Mouse (Mus musculus) CH12.LX (cell line): ENCODE measurements around the gene Smarcc2.

ENCODE experiments used
- CTCF ChIP-seq, 2 experiments: IDR thresholded peaks in 1 of 2; conservative IDR thresholded peaks in 1 of 2; 2 replicates each; pipeline ENCODE4 v1.5.1; 2011 to 2012; ENCODE audit warnings: low read depth in 2 of 2, low read length in 2 of 2, improper control_type of control experiment in 1 of 2, inconsistent platforms in 1 of 2, mild to moderate bottlenecking in 1 of 2, moderate library complexity in 1 of 2
- EP300 ChIP-seq: IDR thresholded peaks from 2 replicates; pipeline ENCODE4 v1.6.1; 2011; ENCODE audit warnings: low read length, improper control_type of control experiment
- GABPA ChIP-seq: IDR thresholded peaks from 2 replicates; pipeline ENCODE4 v1.6.1; 2012; ENCODE audit warnings: low read depth, low read length, improper control_type of control experiment, inconsistent platforms; ENCODE audit not compliant: insufficient replicate concordance
- HCFC1 ChIP-seq: IDR thresholded peaks from 2 replicates; pipeline ENCODE4 v1.6.1; 2012; ENCODE audit warnings: low read depth, mild to moderate bottlenecking, inconsistent platforms, low read length, improper control_type of control experiment
- MAFK ChIP-seq: IDR thresholded peaks from 2 replicates; pipeline ENCODE4 v1.6.1; 2011; ENCODE audit warnings: low read length, improper control_type of control experiment; ENCODE audit not compliant: insufficient replicate concordance
- MEF2A ChIP-seq: IDR thresholded peaks from 2 replicates; pipeline ENCODE4 v1.6.1; 2014; ENCODE audit warnings: low read depth, mild to moderate bottlenecking, inconsistent platforms, low read length, improper control_type of control experiment, borderline replicate concordance
- NELFE ChIP-seq: IDR thresholded peaks from 2 replicates; pipeline ENCODE4 v1.6.1; 2011; ENCODE audit warnings: low read depth, low read length, improper control_type of control experiment
- POLR2A ChIP-seq: IDR thresholded peaks from 2 replicates; pipeline ENCODE4 v1.6.1; 2011; ENCODE audit warnings: low read depth, mild to moderate bottlenecking, improper control_type of control experiment, low read length
- RAD21 ChIP-seq: IDR thresholded peaks from 2 replicates; pipeline ENCODE4 v1.6.1; 2011; ENCODE audit warnings: low read depth, mild to moderate bottlenecking, low read length, improper control_type of control experiment, moderate library complexity
- SIN3A ChIP-seq: IDR thresholded peaks from 2 replicates; pipeline ENCODE4 v1.6.1; 2012; ENCODE audit warnings: low read length, improper control_type of control experiment, inconsistent platforms
- SMC3 ChIP-seq: IDR thresholded peaks from 2 replicates; pipeline ENCODE4 v1.6.1; 2011; ENCODE audit warnings: low read depth, low read length, improper control_type of control experiment
- UBTF ChIP-seq: IDR thresholded peaks from 2 replicates; pipeline ENCODE4 v1.6.1; 2012; ENCODE audit warnings: low read depth, mild to moderate bottlenecking, inconsistent platforms, low read length, improper control_type of control experiment, moderate library complexity

DNA sequence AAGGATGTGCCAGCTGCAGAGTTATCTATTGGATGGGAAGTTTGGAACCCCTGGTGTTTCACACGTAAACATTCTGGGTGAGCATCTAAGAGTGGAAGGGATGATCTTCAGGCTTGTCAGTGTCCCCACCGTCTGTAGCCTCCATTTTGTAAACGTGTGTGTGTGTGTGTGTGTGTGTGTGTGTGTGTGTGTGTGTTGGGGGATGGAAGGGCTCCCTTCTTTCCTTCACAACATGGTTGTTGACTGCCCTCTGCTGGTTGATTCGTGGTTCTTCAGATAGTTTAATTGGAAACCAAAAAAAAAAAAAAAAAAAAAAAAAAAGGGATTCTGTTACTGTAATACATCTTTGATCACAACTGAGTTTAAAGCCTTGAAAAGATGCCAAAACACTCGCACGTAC lies 3.8 kb upstream of the Smarcc2 start:
- peak; percentile 55; the same call in 1 of the 2 replicates for TF ChIP-seq HCFC1
- 0 out of 2 replicates have a peak, but pooled peaks have one; percentile 22 for TF ChIP-seq MEF2A
- TF ChIP-seq GABPA: no peak
- TF ChIP-seq CTCF (conservative IDR thresholded peaks at IDR 0.05 in 1 of 2, IDR thresholded peaks at IDR 0.05 in 1 of 2; ENCODE audit: low read depth in 2 of 2, low read length in 2 of 2): peak; percentile 11 to 84; a peak in 2 of 4 replicates
- peak; percentile 43; the same call in 1 of the 2 replicates for TF ChIP-seq POLR2A
- TF ChIP-seq RAD21: peak; percentile 78
- TF ChIP-seq SMC3: peak; percentile 65
- TF ChIP-seq EP300: no peak
- 0 out of 2 replicates have a peak, but pooled peaks have one; percentile 54 for TF ChIP-seq SIN3A
- no peak; the same call in 1 of the 2 replicates for TF ChIP-seq NELFE
- no peak for TF ChIP-seq UBTF
- no peak for TF ChIP-seq MAFK
